In the genomic region with DNA sequence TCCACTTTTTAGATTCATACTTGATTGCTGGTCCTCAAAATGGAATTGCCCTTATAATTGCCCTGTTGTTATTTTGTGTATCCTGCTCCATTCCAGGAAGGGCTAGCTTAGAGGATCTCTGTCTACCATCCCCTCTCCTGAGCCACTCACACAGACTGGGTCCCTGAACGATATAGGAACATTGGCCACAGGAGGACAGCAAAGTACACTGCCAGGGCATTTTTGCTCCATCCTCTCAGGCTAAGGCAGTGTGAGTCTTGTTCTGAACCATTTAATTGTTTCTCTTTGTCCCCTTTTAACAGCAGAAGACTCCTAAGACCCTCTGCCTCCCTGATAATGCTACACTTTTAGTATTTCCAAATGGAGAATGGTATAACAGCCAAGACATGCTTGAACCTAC, we compare ENCODE assay signal across 10 mouse cellular contexts. TPM values are rescaled to one million over a fixed set of nuclear protein-coding genes. Genes with fewer than 3 reads are reported as not detected.
DNase-seq lines count a peak whose midpoint lies in the region; ATAC-seq lines count a peak whose summit lies in the region.
"Had no signal": no experiment of that assay in that cellular context is flagged by ENCODE, and none has a peak within 500 bp of the region (broad histone marks: within the 10 kb centered on the region; RNA-seq: fewer than 3 reads in every experiment).

No protein-coding gene starts in this region.

- no peaks in the 10 kb centered on the region for H3K9me3 ChIP-seq in kidney, embryonic 16.5 days (ENCODE audit: low read length)
- H3K9me3 ChIP-seq in forebrain, embryonic 13.5 days (replicated peaks) = no peaks in the 10 kb centered on the region
- no peaks in the 10 kb centered on the region for H3K9me3 ChIP-seq in hindbrain, embryonic 11.5 days (ENCODE audit: control insufficient read depth, low read length)
- H3K9me3 ChIP-seq: midbrain, embryonic 12.5 days; stomach, embryonic 15.5 days had no signal

- DNase-seq in kidney, adult 11 months = peak; percentile 25
- DNase-seq in adrenal gland, adult 18-20 months (ENCODE audit: low spot score in 2 of 2) = peak; percentile 56 to 65
- DNase-seq in gastrocnemius, postnatal 14 days = peak; percentile 52
- peak; percentile 72 for DNase-seq in left cerebral cortex, postnatal 4 days
- DNase-seq in urinary bladder, postnatal 25 days (ENCODE audit: low spot score) = peak; percentile 48
- DNase-seq in hindbrain, embryonic 11.5 days (ENCODE audit: low spot score) = no peak

- no peak overlapping the region for H3K9ac ChIP-seq in kidney, embryonic 16.5 days (replicated peaks; ENCODE audit: low read length)
- H3K9ac ChIP-seq in forebrain, embryonic 13.5 days = no peak overlapping the region
- H3K9ac ChIP-seq in hindbrain, embryonic 11.5 days (ENCODE audit: low read depth, low read length) = no peak overlapping the region
- H3K9ac ChIP-seq: midbrain, embryonic 12.5 days; stomach, embryonic 15.5 days had no signal

- WGBS in kidney, embryonic 16.5 days = 79% methylated on average over 1 of the region's 1 CpGs
- 85% methylated on average over 1 of the region's 1 CpGs for WGBS in forebrain, embryonic 13.5 days
- 62% methylated on average over 1 of the region's 1 CpGs for WGBS in hindbrain, embryonic 11.5 days

- H3K36me3 ChIP-seq in kidney, embryonic 16.5 days (ENCODE audit: insufficient read depth, low read length) = peaks cover 15% of the 10 kb centered on the region
- peaks cover 68% of the 10 kb centered on the region for H3K36me3 ChIP-seq in forebrain, embryonic 13.5 days (ENCODE audit: poor library complexity, severe bottlenecking)
- H3K36me3 ChIP-seq in hindbrain, embryonic 11.5 days (ENCODE audit: control insufficient read depth, insufficient read depth, low read length) = no peaks in the 10 kb centered on the region

- no peaks in the 10 kb centered on the region for H3K4me1 ChIP-seq in kidney, embryonic 16.5 days (ENCODE audit: insufficient read depth, low read length)
- H3K4me1 ChIP-seq in forebrain, embryonic 13.5 days = 0 out of 2 replicates have a peak, but pooled peaks cover 2% of the 10 kb centered on the region
- H3K4me1 ChIP-seq in hindbrain, embryonic 11.5 days (replicated peaks; ENCODE audit: control insufficient read depth, insufficient read depth, low read length) = no peaks in the 10 kb centered on the region
- H3K4me1 ChIP-seq: midbrain, embryonic 12.5 days; stomach, embryonic 15.5 days had no signal

- no peak for ATAC-seq in kidney, embryonic 16.5 days (ENCODE audit: low FRiP score, low TSS enrichment)
- ATAC-seq in forebrain, embryonic 13.5 days = no peak
- no peak for ATAC-seq in hindbrain, embryonic 11.5 days (ENCODE audit: low FRiP score)

- H3K4me2 ChIP-seq in kidney, embryonic 16.5 days (replicated peaks; ENCODE audit: low read depth, low read length) = no peak overlapping the region
- no peak overlapping the region for H3K4me2 ChIP-seq in forebrain, embryonic 13.5 days
- no peak overlapping the region for H3K4me2 ChIP-seq in hindbrain, embryonic 11.5 days (replicated peaks; ENCODE audit: low read depth, low read length)
- H3K4me2 ChIP-seq: midbrain, embryonic 12.5 days; stomach, embryonic 15.5 days had no signal

- no peak overlapping the region for H3K4me3 ChIP-seq in kidney, embryonic 16.5 days (ENCODE audit: low read length)
- no peak overlapping the region for H3K4me3 ChIP-seq in forebrain, embryonic 13.5 days
- no peak overlapping the region for H3K4me3 ChIP-seq in hindbrain, embryonic 11.5 days (ENCODE audit: low read depth, low read length)
- H3K4me3 ChIP-seq: midbrain, embryonic 12.5 days; stomach, embryonic 15.5 days had no signal

- intact Hi-C loops in gastrocnemius, postnatal 14 days (cut with DNase I; ENCODE audit: low total_unique reads) = loop anchor here (5.0 kb wide), 1 partner anchor 297 kb away; no protein-coding TSS in a partner anchor
- intact Hi-C loops in left cerebral cortex, postnatal 4 days (cut with DNase I) = loop anchor here (5.0 kb wide), 1 partner anchor 217 kb away; a partner anchor contains a TSS

- no peak overlapping the region for H3K27ac ChIP-seq in kidney, embryonic 16.5 days (ENCODE audit: low read length)
- no peak overlapping the region for H3K27ac ChIP-seq in forebrain, embryonic 13.5 days
- no peak overlapping the region for H3K27ac ChIP-seq in hindbrain, embryonic 11.5 days (ENCODE audit: low read depth, low read length)
- H3K27ac ChIP-seq: midbrain, embryonic 12.5 days; stomach, embryonic 15.5 days had no signal

- H3K27me3 ChIP-seq in kidney, embryonic 16.5 days (ENCODE audit: insufficient read depth, low read length) = no peaks in the 10 kb centered on the region
- no peaks in the 10 kb centered on the region for H3K27me3 ChIP-seq in forebrain, embryonic 13.5 days
- H3K27me3 ChIP-seq in hindbrain, embryonic 11.5 days (ENCODE audit: control insufficient read depth, insufficient read depth, low read length) = no peaks in the 10 kb centered on the region
- H3K27me3 ChIP-seq: midbrain, embryonic 12.5 days; stomach, embryonic 15.5 days had no signal

RNA-seq across cellular contexts. Expression of a gene that starts 25.6 kb away (rescaled TPM):
- polyA plus RNA-seq in kidney, embryonic 16.5 days (2015; fragmentation: Nextera tagmentation; extraction: Ambion mirVana) = 32.1 and 35.6 TPM in 2 replicates
- 10 to 100 TPM; 47.4 to 52.2 TPM for total RNA-seq in adrenal gland, adult 18-20 months (2021)
- total RNA-seq in gastrocnemius, postnatal 14 days (2021) = 10 to 100 TPM; 26.2 to 28.4 TPM
- 10 to 100 TPM; 59.0 to 66.1 TPM for total RNA-seq in left cerebral cortex, postnatal 4 days (2021)
- polyA plus RNA-seq in forebrain, embryonic 13.5 days (2015; fragmentation: Nextera tagmentation; extraction: Ambion mirVana) = 54.3 and 61.7 TPM in 2 replicates
- 47.5 and 55.7 TPM in 2 replicates for polyA plus RNA-seq in hindbrain, embryonic 11.5 days (2014; fragmentation: Nextera tagmentation; extraction: Ambion mirVana)

RNA-seq across cellular contexts. Expression of a gene that starts 27.9 kb away (rescaled TPM):
- 7.1 and 14.1 TPM in 2 replicates for polyA plus RNA-seq in kidney, embryonic 16.5 days (2015; fragmentation: Nextera tagmentation; extraction: Ambion mirVana)
- 10 to 100 TPM; 20.2 to 25.8 TPM for total RNA-seq in adrenal gland, adult 18-20 months (2021)
- 10 to 100 TPM; 25.9 to 26.0 TPM for total RNA-seq in gastrocnemius, postnatal 14 days (2021)
- 10 to 100 TPM; 22.2 to 22.3 TPM for total RNA-seq in left cerebral cortex, postnatal 4 days (2021)
- polyA plus RNA-seq in forebrain, embryonic 13.5 days (2015; fragmentation: Nextera tagmentation; extraction: Ambion mirVana) = 15.0 and 17.3 TPM in 2 replicates
- polyA plus RNA-seq in hindbrain, embryonic 11.5 days (2014; fragmentation: Nextera tagmentation; extraction: Ambion mirVana) = 21.9 and 23.2 TPM in 2 replicates
